Mouse (Mus musculus) T-cell, adult 2 months (primary cell): ENCODE results near the gene Pnpla2.
"Not testable (repeated sequence)": the region's sequence is repeated elsewhere in the genome, so short reads cannot be mapped to it uniquely, and the experiment has no call there.

Experiments
- DNase-seq: peaks from one replicate; pipeline ENCODE4 v3.0.0; 2022; ENCODE audit warnings: low spot score

The Pnpla2 gene

DNA sequence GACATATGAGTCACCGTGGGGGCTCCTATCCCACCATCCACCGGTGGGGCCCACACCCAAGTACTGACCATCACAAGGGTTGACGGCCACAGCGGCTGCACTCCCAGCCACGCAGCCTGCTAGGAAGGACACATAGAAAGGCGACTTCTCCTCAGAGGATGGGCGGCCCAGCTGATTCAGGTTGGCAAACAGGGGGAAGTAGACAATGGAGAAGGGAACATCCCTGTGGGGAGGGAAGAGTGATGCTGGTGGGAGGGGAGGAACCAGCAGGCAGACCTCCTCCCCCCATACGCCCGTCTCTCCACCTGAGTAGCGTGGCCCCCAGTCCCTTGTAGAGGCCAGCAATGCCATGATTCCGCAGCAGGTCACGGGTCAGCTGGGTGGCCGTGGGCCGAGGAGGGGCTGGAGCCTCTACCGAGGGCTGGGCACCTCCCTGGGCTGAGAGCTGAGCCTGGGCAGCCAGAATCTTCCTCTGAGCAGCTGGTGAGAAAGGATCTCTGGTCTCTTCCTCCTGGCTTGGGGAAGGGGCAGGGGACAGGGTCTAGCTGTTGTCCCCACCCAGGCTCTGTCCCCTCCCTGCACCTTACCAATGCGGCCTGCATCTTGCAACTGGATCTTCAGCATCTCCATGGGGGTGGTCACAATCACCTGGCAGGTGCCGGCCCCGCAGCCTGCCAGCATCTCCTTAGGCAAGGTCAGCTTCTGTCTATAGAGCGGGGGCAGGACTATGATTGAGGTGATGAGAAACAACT, 23.4 kb upstream of the Pnpla2 start:
- DNase-seq = no peak

DNA sequence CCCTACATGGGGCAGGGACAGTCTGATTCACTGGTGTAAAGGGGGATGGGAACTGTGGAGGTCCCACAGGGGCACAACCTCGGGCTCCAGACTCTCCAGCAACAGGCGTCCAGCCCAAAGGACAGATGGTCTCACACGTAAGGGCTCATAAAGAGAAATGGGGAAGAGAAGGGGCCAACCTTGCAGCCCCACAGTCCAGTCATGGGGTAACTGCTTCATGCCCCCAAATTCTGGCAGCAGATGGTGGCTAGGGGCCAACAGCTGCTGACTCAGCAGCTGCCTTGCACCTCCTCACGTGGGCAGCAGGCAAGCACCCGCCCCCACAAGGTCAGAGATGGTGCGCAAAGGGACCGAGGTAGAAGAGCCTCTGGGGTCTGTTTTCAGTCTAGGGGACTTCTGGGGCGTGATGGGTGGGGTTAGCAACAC, 22.8 kb upstream of the Pnpla2 start:
- DNase-seq = no peak

DNA sequence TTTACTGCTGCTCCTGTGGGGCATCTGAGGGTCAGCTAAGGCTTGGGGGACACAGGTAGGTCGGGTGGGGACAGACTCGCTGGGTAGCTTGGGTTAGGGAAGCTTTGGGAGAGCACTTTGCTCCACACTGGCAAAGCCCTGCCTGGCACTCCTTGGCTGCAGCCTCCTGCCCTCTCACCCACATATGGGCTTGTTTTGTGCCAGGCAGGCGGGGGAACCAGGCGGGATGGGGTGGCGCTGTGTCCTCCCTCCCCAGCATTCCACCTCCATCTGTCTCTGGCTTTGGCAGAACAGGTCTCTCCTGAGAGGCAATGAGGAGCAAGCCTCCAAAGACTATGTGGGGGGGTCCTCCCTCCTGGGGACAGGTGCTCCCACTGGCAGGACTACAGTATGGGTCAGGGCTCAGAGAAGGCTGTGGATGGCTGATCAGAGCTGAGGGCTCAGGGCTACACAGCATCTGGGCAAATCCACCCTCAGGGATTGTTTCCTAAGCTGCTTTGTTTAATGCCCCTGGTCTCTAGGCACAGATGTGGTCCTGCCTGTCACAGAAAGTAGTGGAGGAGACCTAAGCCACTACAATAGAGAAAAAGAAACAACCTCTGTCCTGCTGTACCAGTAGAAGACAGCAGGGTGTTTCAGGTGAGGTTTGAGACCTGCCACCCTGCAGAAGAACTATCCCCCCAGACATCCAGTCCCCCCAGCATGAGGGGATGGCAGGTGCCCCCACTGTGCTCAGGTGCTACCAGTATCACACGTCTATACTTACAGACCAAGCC, 22.1 kb upstream of the Pnpla2 start:
- no peak for DNase-seq

DNA sequence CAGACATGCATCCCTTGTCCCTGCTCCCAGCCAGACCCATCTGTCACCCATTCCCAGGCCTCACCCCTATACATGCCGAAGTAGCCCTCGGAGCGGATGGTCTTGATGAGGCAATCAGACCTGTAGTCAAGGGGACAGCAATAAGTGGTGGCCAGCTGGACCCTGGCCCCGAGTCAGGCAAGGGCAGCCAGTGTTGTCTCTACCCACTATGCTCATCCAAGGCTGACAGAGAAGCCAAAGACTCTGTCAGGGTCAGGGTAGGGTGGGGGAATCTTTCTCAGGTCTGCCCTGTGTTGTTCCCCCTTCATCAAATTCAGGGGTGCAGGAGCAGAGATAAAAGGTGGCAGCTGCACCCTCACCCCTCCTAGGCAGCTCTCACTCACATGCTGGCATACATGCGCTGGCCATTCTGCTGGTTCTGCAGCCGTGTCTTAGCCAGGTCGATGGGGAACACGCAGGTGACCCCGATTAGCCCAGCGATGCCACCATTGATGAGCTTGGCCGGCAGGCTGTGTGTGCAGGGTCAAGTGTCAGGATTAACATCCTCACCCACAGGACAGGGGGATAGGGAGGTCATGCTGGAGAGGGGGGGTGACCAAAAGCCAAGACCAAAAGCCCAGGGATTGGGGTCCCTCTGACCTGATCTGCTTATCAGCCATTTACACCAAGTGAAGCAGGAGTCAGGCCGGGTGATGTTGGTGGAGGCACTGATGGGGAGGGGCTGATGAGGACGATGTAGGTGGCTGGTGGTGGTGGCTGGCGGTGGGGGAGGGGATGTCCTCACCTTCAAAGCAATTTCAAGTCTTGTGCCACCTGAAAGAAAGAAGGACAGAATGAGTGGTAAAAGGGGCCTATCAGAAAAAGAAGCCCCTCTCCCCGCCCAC, 21.2 kb upstream of the Pnpla2 start:
- DNase-seq = no peak

DNA sequence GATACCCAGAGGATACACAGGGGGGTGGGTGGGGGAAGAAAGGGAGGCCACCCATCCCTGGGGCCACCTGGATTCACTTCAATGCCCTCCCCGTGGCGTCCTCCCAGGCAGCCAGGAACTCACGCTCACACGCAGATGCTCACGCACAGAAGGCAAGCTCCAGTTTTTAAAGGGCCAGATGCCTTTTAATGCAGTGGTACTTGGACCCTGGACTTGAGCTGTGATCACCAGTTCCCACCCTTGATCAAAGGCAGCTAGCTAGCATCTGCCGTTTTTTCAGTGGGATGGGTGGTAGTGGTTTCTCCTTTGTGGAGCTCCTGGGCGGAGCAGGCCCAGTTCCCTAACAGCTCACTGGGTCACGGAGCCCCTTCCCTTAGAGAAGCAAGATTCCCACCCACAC, 20.5 kb upstream of the Pnpla2 start:
- DNase-seq = no peak

GRCm38 (mm10) chr7:141435129-141435855, 19.7 kb upstream of the Pnpla2 start:
- peak; percentile 58 for DNase-seq

DNA sequence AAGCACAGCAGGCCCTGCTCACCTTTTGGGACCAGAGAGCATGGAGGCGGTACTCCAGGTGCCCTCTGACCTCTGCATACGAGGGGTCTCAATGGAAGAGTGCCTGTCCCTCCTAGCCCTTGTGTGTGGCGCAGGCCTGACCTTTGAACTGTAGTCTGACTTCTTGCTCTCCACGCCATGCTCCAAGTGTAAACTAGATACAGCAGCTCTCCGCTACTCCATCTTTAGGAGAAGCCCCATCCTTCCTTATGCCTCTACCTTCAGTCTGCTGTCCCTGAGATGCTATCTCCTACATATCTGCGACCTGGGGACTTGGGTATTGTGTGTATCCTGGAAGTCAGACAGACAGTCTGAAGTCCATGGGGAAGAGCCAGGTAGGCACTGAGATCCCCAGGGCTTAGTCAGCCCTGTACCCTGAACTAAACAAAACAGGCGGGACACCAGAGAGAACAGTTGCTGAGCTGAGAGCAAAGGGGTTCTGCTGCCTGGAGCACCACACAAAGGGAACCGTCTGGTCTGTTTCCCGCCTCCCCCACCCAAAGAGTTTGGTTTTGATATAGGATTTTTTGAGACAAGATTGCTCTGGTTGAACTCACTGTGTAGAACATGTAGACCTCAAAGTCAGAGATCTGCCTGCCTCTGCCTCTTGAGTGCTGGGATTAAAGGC, 19.0 kb upstream of the Pnpla2 start:
- no peak for DNase-seq

- no peak for DNase-seq
Measured at GRCm38 (mm10) chr7:141436523-141436892, 18.5 kb upstream of the Pnpla2 start.

DNA sequence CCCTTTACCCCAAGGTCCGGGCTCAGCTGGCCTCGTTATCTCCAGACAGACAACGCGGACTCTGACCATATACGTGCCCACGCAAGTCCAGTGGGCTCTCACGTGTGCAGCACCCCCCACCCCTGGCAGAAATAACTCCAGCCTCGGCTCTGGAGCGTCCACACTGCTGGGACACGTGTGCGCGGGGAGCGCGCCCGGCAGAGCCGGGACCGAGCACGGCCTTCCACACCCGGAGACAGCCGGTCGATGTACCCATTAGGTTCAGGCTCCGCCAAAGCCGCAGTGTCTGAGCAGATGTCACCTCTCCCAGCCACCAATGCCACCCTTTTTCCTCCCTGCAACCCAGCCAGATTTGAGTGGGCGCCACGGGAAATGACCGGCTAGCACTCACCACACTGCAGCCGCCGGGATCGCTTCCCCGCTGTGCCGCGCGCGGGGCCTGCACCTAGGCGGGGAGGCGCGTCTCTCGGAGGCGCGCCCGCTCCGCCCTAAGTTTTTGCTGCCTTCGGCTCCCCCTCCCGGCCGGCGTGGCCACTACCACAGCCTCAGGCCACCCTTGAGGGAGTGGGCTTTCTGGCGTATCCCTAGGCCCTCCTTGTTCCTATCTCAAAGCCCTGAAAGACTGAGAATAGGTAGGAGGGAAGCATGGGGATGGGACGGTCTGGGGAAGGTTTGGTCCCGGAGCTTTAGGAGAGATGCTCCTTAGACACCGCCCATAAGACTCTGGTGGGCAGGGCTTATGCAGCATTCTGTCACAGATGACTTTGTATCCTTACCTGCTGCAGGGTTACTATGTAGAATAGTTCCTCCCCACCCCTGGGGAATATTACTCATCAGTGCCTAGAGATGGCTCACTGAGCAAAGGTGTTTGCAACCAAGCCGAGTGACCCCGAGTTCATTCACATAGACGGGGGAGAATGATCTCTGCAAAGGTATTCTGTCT, 17.5 kb upstream of the Pnpla2 start, which contains the start of gene Slc25a22:
Gene Slc25a22, minus strand, starts transcription at position 715 of the 943 bp plus-strand sequence.
- DNase-seq = peak; percentile 82

DNA sequence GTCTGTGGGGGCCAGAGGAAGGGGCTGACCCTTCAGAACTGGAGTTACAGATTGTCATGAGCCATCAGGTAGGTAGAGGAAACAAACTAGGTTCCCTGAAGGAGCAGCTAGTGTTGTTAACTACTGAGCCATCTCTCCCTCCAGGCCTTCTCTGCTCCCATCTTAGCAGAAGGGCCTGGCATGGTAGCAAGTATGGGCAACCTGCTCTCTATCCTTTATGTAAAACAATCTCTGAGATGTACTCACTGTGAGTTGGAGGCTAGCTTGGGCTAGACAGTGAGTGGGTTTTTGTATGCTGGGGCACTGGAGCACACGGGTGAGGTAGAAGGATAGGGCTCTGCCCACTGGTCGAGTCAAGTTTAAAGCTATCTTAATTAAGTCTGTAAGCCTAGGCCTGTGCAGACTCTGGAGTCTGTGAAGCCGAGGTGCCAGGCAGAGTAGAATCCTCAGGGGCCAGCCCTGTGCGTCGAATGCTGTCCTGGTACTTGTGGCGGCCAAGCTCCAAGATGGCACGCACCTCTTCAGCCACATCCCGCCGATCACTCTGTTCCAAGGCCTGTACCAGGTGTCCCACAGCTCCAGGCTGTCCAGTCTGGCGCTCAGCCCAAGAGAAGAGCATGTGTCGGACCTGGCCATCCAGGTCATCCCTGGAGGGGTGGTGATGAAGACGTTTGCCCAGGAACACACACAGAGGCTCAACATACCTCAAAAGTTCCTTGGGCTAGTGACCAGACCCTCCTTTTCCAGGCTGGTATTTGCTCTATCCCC, 16.6 kb upstream of the Pnpla2 start:
- DNase-seq = no peak

DNA sequence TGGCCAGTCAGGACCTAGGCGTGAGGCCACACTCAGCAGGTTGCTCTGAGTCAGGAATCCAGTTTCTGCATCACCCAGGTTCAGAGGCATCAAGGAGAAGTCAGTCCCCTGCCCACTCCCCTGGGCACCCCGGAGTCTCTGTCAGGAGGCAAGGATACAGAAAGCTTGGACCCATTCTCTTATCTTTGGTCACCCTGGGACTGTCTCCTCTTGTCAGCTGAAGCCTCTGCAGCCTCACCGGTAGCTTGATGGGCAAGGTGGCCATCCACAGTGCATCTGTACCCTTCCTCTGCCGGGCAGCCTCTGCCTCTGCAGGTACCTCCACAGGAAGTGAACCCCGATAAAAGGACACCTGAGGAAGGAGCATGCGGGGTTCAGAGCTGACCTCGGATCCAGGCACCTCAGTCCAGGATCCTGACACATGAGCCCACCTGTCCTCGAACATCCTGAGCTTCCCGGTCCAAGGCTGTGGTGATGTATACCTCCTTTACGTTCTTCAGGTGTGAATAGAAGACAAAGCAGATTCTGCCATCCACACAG, 15.8 kb upstream of the Pnpla2 start:
- DNase-seq = no peak

DNA sequence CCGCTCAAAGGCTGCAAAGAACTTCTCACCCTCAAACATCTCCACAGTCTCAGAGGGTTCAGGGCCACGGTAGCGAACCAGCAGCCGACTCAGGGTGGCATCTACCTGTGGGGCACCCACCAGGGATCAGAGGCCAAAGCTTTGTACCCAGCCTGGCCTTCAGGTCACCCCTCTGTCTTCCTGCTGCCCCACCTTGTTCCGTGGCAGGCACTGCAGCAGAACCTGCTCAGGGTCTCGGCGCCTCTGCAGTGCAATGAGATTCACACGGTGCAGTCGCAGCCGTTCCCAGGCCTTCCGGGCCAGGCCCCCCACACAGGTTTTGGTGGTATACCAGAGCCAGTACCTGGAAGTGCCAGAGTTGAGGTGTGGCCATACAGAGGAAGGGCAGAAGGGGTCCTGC, 15.2 kb upstream of the Pnpla2 start:
- no peak for DNase-seq

DNA sequence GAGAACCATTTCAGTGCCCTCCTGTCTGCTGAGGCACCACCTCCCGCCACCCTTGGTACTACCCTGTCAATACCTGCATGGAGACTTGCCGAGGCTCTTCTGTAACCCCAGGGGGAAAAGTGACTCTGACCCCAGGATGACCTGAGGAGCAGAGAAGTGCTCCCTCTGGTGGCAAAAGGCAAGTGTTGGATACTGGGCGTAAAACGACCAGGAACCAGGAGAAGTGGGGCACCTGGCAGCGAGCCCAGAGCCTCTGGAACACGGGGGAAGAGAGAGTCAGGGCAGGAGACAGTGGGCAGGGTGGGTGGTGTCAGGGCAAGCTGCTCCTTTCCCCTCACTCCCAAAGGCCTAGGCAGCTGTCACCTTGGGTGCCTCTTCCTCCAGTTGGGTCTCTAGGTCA, 14.4 kb upstream of the Pnpla2 start:
- peak; percentile 42 for DNase-seq

DNA sequence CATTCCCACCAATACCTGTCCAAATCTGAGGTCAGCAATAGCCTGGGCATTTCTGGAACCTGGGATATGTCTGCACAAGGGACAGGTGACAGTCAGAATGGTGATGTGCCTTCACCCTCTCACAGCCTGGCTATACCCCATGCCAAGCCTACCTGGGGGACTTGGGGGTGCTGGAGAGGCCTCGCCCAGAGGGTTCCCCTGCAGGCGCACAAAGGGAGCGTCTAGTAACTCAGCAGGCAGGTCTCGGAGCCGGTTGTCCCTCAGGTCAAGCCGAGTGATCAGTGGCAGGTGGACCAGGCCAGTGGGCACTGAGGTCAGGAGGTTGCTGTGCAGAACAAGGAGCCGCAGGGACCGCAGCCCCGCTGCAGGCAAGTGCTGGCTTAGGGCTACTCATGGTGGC, 13.5 kb upstream of the Pnpla2 start:
- no peak for DNase-seq

GRCm38 (mm10) chr7:141442199-141442598, 12.8 kb upstream of the Pnpla2 start:
- no peak for DNase-seq

DNA sequence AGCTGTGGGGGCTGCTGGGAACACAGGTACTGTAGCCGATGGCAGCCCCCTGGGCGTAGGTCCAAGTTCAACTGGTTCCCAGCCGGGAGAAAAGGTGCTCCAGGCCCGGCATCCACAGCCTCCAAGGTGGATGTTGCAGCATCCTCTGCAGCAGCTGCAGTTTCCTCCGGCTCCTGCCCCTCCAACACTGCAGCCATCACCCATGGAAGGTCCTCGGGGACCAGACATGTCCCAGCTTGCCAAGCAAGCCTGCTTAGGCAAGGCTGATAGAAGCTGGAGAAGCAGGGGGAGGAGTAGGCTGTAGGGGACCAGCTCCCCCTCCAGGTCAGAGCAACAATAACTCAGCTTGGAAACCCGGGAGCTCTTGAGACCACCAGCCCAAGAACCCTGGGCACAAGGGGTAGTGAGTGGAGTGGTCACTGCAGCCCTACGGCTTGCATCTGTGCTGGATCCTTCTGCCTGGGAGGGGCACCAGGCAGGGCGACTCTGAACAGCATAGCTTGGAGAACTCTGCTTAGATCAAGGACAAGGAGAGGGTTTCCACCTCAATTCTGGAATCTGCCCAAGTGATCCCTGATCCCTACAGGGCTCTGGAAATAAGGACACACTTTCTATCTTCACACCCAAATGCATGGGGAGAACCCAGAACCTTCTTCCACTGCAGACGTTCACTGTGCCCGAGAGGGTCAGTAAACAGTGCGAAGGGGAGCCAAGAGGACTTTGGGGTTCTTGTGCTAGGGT, 11.7 kb upstream of the Pnpla2 start:
- no peak for DNase-seq

DNA sequence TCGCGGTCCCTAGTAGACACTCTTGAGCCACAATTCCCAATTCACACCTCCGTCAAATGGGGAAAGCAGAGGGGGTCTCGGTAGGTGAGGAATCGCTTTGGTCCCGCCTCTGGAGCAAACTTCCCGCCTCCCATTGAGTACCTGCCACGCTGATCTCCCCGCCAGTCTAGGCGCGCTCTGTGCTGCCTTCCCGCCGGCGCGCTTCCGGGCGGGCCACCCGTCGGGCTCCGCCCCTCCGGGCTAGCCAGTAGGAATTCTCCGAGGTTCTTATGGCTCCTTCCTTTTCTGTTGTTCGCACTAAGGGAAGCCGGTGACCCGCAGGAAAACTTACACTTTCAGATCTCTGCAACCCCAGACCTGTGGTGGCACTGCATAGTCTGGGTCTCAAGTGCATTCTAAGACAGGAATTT, 11.2 kb upstream of the Pnpla2 start, which contains the start of gene Pidd1:
Gene Pidd1, minus strand, starts transcription at position 198 of the 410 bp plus-strand sequence.
- DNase-seq = peak; percentile 46

DNA sequence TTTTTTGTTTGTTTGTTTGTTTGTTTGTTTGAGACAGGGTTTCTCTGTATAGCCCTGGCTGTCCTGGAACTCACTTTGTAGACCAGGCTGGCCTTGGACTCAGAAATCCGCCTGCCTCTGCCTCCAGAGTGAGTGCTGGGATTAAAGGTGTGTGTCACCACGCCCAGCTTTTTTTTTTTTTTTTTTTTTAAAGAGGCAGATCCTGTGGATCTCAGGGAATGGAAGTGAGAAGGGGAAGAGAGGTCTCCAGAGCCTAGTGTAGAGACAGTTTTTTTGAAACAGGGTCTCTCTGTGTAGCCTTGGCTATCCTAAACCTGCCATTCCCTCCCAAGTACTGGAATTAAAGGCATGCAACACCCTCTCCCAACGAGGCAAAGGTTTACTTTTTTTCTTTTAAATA, 8.6 kb upstream of the Pnpla2 start:
- DNase-seq = not testable (repeated sequence)
